Mouse (Mus musculus) kidney, embryonic 16.5 days (tissue): ENCODE measurements at regions not wholly inside any gene's neighbourhood (a gene's known extent, or its start where the extent isn't known, plus 50 kb on each side); places are given as distances from the start of the nearest gene placed in this dataset.
"Not testable (repeated sequence)": the region's sequence is repeated elsewhere in the genome, so short reads cannot be mapped to it uniquely, and the experiment has no call there.

Experiments
- ATAC-seq: fragments of 200-750 bp; cut with Nextera tagmentation; 2 replicates; pipeline ENCODE4 v1.8.0; 2017; ENCODE audit warnings: moderate TSS enrichment; ENCODE audit not compliant: low FRiP score, low TSS enrichment
- H3K27ac ChIP-seq: fragments of 300-500 bp; sonication (generic); 2 replicates; pipeline ENCODE4 v1.5.1; 2014; ENCODE audit warnings: low read length
- H3K27me3 ChIP-seq: fragments of 300-500 bp; sonication (generic); 2 replicates; pipeline ENCODE4 v1.6.1; 2014; ENCODE audit warnings: low read length, control low read depth, mixed read lengths; ENCODE audit not compliant: insufficient read depth
- H3K36me3 ChIP-seq: fragments of 300-500 bp; sonication (generic); 2 replicates; pipeline ENCODE4 v1.6.1; 2014; ENCODE audit warnings: low read length, control low read depth, mixed read lengths; ENCODE audit not compliant: insufficient read depth
- H3K4me1 ChIP-seq: fragments of 300-500 bp; sonication (generic); 2 replicates; pipeline ENCODE4 v1.6.1; 2014; ENCODE audit warnings: low read length, control low read depth, mixed read lengths; ENCODE audit not compliant: insufficient read depth
- H3K4me2 ChIP-seq: fragments of 300-500 bp; sonication (generic); replicated peaks from 2 replicates; pipeline ENCODE4 v1.6.1; 2014; ENCODE audit warnings: low read depth, low read length
- H3K4me3 ChIP-seq: fragments of 300-500 bp; sonication (generic); 2 replicates; pipeline ENCODE4 v1.5.1; 2014; ENCODE audit warnings: mild to moderate bottlenecking, low read length
- H3K9ac ChIP-seq: fragments of 300-500 bp; sonication (generic); replicated peaks from 2 replicates; pipeline ENCODE4 v1.6.1; 2014; ENCODE audit warnings: low read length
- H3K9me3 ChIP-seq: fragments of 300-500 bp; sonication (generic); 2 replicates; pipeline ENCODE4 v1.6.1; 2016; ENCODE audit warnings: low read length, control low read depth
- WGBS: fragments of 180-500 bp; shearing (Covaris S2); extraction: QIAGEN DNeasy Blood & Tissue Kit; methylation state at CpG from one replicate; pipeline ENCODE4 v1.1.7; 2014; 5-methylcytosine and 5-hydroxymethylcytosine counted together

GRCm38 (mm10) chr15:37081836-37082235, 74.3 kb upstream of the Zfp706 start:
- ATAC-seq: no peak
- H3K27ac ChIP-seq: no peak overlapping the region
- no peak overlapping the region for H3K9ac ChIP-seq
- H3K4me1 ChIP-seq: no peaks in the 10 kb centered on the region
- H3K36me3 ChIP-seq: no peaks in the 10 kb centered on the region
- no peak overlapping the region for H3K4me3 ChIP-seq
- no peak overlapping the region for H3K4me2 ChIP-seq
- 79% methylated on average over 2 of the region's 2 CpGs for WGBS
- no peaks in the 10 kb centered on the region for H3K27me3 ChIP-seq
- H3K9me3 ChIP-seq: peaks cover 6% of the 10 kb centered on the region; the same call in 1 of the 2 replicates

- H3K27ac ChIP-seq: no peak overlapping the region
- H3K4me1 ChIP-seq: no peaks in the 10 kb centered on the region
- no peaks in the 10 kb centered on the region for H3K27me3 ChIP-seq
- no peaks in the 10 kb centered on the region for H3K36me3 ChIP-seq
- no peak overlapping the region for H3K4me3 ChIP-seq
- no peak overlapping the region for H3K9ac ChIP-seq
- 90% methylated on average over 2 of the region's 2 CpGs for WGBS
- H3K9me3 ChIP-seq: peaks cover 6% of the 10 kb centered on the region; the same call in 1 of the 2 replicates
- ATAC-seq: no peak
- no peak overlapping the region for H3K4me2 ChIP-seq
Observed at GRCm38 (mm10) chr15:37080931-37081330, 73.4 kb upstream of the Zfp706 start.

GRCm38 (mm10) chr15:37080395-37080794, 72.8 kb upstream of the Zfp706 start:
- WGBS: 94% methylated on average over 4 of the region's 4 CpGs
- no peak for ATAC-seq
- Histone ChIP-seq H3K4me3 (no peak overlapping the region), H3K4me1 (no peaks in the 10 kb centered on the region), H3K4me2 (no peak overlapping the region), H3K36me3 (no peaks in the 10 kb centered on the region), H3K9ac (no peak overlapping the region), H3K27me3 (no peaks in the 10 kb centered on the region), H3K9me3 (peaks cover 6% of the 10 kb centered on the region; the same call in 1 of the 2 replicates), H3K27ac (no peak overlapping the region)

- not testable (repeated sequence) for H3K36me3 ChIP-seq, H3K4me3 ChIP-seq, H3K27me3 ChIP-seq, ATAC-seq, H3K9ac ChIP-seq, H3K4me1 ChIP-seq, H3K27ac ChIP-seq, H3K9me3 ChIP-seq, H3K4me2 ChIP-seq
- 88% methylated on average over 2 of the region's 2 CpGs for WGBS
Observed at GRCm38 (mm10) chr15:37074207-37074606, 66.6 kb upstream of the Zfp706 start.

GRCm38 (mm10) chr15:37072202-37072862, 64.8 kb upstream of the Zfp706 start:
- Histone ChIP-seq H3K36me3 (no peaks in the 10 kb centered on the region), H3K4me3 (no peak overlapping the region), H3K9me3 (no peaks in the 10 kb centered on the region), H3K4me2 (no peak overlapping the region), H3K27ac (no peak overlapping the region), H3K9ac (no peak overlapping the region), H3K4me1 (no peaks in the 10 kb centered on the region), H3K27me3 (no peaks in the 10 kb centered on the region)
- no peak for ATAC-seq
- 76% methylated on average over 5 of the region's 5 CpGs for WGBS

- Histone ChIP-seq H3K4me1 (no peaks in the 10 kb centered on the region), H3K36me3 (no peaks in the 10 kb centered on the region), H3K4me2 (no peak overlapping the region), H3K9ac (no peak overlapping the region), H3K27ac (no peak overlapping the region), H3K27me3 (no peaks in the 10 kb centered on the region), H3K9me3 (no peaks in the 10 kb centered on the region), H3K4me3 (no peak overlapping the region)
- no peak for ATAC-seq
- 40% methylated on average over 3 of the region's 3 CpGs for WGBS
Observed at GRCm38 (mm10) chr15:37070188-37070587, 62.6 kb upstream of the Zfp706 start.

GRCm38 (mm10) chr15:37067326-37067725, 59.8 kb upstream of the Zfp706 start:
- H3K4me2 ChIP-seq: no peak overlapping the region
- no peaks in the 10 kb centered on the region for H3K4me1 ChIP-seq
- ATAC-seq: no peak
- H3K9me3 ChIP-seq: no peaks in the 10 kb centered on the region
- no peaks in the 10 kb centered on the region for H3K36me3 ChIP-seq
- no peak overlapping the region for H3K9ac ChIP-seq
- 74% methylated on average over 4 of the region's 4 CpGs for WGBS
- H3K27me3 ChIP-seq: no peaks in the 10 kb centered on the region
- no peak overlapping the region for H3K4me3 ChIP-seq
- H3K27ac ChIP-seq: no peak overlapping the region

- Histone ChIP-seq H3K27ac (no peak overlapping the region), H3K4me1 (no peaks in the 10 kb centered on the region), H3K9ac (no peak overlapping the region), H3K4me3 (no peak overlapping the region), H3K9me3 (no peaks in the 10 kb centered on the region), H3K27me3 (no peaks in the 10 kb centered on the region), H3K4me2 (no peak overlapping the region), H3K36me3 (no peaks in the 10 kb centered on the region)
- 90% methylated on average over 9 of the region's 9 CpGs for WGBS
- ATAC-seq: no peak
Observed at GRCm38 (mm10) chr15:37065926-37066550, 58.5 kb upstream of the Zfp706 start.

- Histone ChIP-seq H3K4me2 (no peak overlapping the region), H3K4me1 (peaks cover under 1% of the 10 kb centered on the region; the same call in 1 of the 2 replicates), H3K9ac (no peak overlapping the region), H3K27me3 (no peaks in the 10 kb centered on the region), H3K4me3 (no peak overlapping the region), H3K36me3 (no peaks in the 10 kb centered on the region), H3K9me3 (no peaks in the 10 kb centered on the region), H3K27ac (no peak overlapping the region)
- no peak for ATAC-seq
- 87% methylated on average over 6 of the region's 6 CpGs for WGBS
Observed at GRCm38 (mm10) chr15:37065408-37065807, 57.8 kb upstream of the Zfp706 start.

- Histone ChIP-seq H3K4me3 (no peak overlapping the region), H3K9ac (no peak overlapping the region), H3K27ac (no peak overlapping the region), H3K4me1 (peaks cover 4% of the 10 kb centered on the region; the same call in 1 of the 2 replicates), H3K36me3 (no peaks in the 10 kb centered on the region), H3K9me3 (no peaks in the 10 kb centered on the region), H3K27me3 (no peaks in the 10 kb centered on the region), H3K4me2 (no peak overlapping the region)
- ATAC-seq: no peak
- 82% methylated on average over 6 of the region's 6 CpGs for WGBS
Observed at GRCm38 (mm10) chr15:37063781-37064383, 56.3 kb upstream of the Zfp706 start.
